Mouse (Mus musculus) ES-E14 (cell line): ENCODE results near the gene Trip10. TPM values are rescaled to one million over a fixed set of nuclear protein-coding genes. Genes with fewer than 3 reads are reported as not detected.

Experiments used
- DNase-seq: peaks from one replicate; pipeline ENCODE4 v3.0.0-alpha.2; 2013; ENCODE audit warnings: low read depth, low spot score
- H3K27ac ChIP-seq: 2 replicates; pipeline ENCODE4 v1.5.1; 2012; ENCODE audit warnings: low read depth, mild to moderate bottlenecking, low read length, moderate library complexity, mixed read lengths; ENCODE audit not compliant: poor library complexity, insufficient read depth, severe bottlenecking
- H3K36me3 ChIP-seq: 2 replicates; pipeline ENCODE4 v1.6.1; 2012; ENCODE audit warnings: mild to moderate bottlenecking, low read length, moderate library complexity, mixed read lengths; ENCODE audit not compliant: control insufficient read depth, poor library complexity, insufficient read depth, severe bottlenecking
- H3K4me1 ChIP-seq, 2 experiments: fragments of 150-350 bp in 1 of 2; sonication (generic) in 1 of 2; 2 replicates each; pipeline ENCODE4 v1.6.1; 2012; ENCODE audit warnings: low read length in 2 of 2, mild to moderate bottlenecking in 1 of 2, mixed read lengths in 1 of 2; ENCODE audit not compliant: control insufficient read depth in 2 of 2, insufficient read depth in 2 of 2, poor library complexity in 1 of 2
- H3K4me3 ChIP-seq, 2 experiments: fragments of 150-350 bp in 1 of 2; sonication (generic) in 1 of 2; 2 replicates each; pipeline ENCODE4 v1.5.1; 2012; ENCODE audit warnings: low read length in 2 of 2, low read depth in 1 of 2, mild to moderate bottlenecking in 1 of 2, mixed read lengths in 1 of 2; ENCODE audit not compliant: insufficient read depth in 1 of 2, poor library complexity in 1 of 2, severe bottlenecking in 1 of 2
- H3K9ac ChIP-seq: 2 replicates; pipeline ENCODE4 v1.6.1; 2012; ENCODE audit warnings: low read depth, mild to moderate bottlenecking, low read length, mixed read lengths; ENCODE audit not compliant: poor library complexity, insufficient read depth, severe bottlenecking
- H3K9me3 ChIP-seq: fragments of 150-350 bp; sonication (generic); 2 replicates; pipeline ENCODE4 v1.6.1; 2012; ENCODE audit warnings: low read depth, mild to moderate bottlenecking, low read length; ENCODE audit not compliant: control insufficient read depth, insufficient read depth
- CHD2 ChIP-seq: IDR thresholded peaks from 2 replicates; pipeline ENCODE4 v1.6.1; 2014; ENCODE audit warnings: mild to moderate bottlenecking, low read depth, low read length, inconsistent platforms
- HCFC1 ChIP-seq: IDR thresholded peaks from 2 replicates; pipeline ENCODE4 v1.6.1; 2012; ENCODE audit warnings: low read length, inconsistent platforms, borderline replicate concordance; ENCODE audit not compliant: insufficient read depth
- MAFK ChIP-seq: IDR thresholded peaks from 2 replicates; pipeline ENCODE4 v1.6.1; 2014; ENCODE audit warnings: mild to moderate bottlenecking, low read depth, low read length, inconsistent platforms; ENCODE audit not compliant: insufficient read depth
- ZC3H11A ChIP-seq: IDR thresholded peaks from 2 replicates; pipeline ENCODE4 v1.6.1; 2012; ENCODE audit warnings: low read depth, mild to moderate bottlenecking, inconsistent platforms, low read length, borderline replicate concordance
- ZNF384 ChIP-seq: IDR thresholded peaks from 2 replicates; pipeline ENCODE4 v1.6.1; 2012; ENCODE audit warnings: low read depth, low read length, inconsistent platforms
- in situ Hi-C, 2 experiments: fragments of 600-800 bp; cut with MboI; formaldehyde crosslinking; loops; one replicate each; pipeline ENCODE4 v1.15.1; 2025; ENCODE audit warnings: low sequenced_read_pairs in 2 of 2, inconsistent platforms in 1 of 2; ENCODE audit not compliant: unreplicated experiment in 2 of 2
- total RNA-seq: library from RNA; depleted of rRNA; stranded (reverse); fragments of 300-350 nt; gene quantifications from 2 replicates; pipeline ENCODE4 v1.2.3, GENCODE M21; 2012; rRNA removed

The Trip10 gene
- 40.6 and 45.5 TPM in 2 replicates for total RNA-seq

DNA sequence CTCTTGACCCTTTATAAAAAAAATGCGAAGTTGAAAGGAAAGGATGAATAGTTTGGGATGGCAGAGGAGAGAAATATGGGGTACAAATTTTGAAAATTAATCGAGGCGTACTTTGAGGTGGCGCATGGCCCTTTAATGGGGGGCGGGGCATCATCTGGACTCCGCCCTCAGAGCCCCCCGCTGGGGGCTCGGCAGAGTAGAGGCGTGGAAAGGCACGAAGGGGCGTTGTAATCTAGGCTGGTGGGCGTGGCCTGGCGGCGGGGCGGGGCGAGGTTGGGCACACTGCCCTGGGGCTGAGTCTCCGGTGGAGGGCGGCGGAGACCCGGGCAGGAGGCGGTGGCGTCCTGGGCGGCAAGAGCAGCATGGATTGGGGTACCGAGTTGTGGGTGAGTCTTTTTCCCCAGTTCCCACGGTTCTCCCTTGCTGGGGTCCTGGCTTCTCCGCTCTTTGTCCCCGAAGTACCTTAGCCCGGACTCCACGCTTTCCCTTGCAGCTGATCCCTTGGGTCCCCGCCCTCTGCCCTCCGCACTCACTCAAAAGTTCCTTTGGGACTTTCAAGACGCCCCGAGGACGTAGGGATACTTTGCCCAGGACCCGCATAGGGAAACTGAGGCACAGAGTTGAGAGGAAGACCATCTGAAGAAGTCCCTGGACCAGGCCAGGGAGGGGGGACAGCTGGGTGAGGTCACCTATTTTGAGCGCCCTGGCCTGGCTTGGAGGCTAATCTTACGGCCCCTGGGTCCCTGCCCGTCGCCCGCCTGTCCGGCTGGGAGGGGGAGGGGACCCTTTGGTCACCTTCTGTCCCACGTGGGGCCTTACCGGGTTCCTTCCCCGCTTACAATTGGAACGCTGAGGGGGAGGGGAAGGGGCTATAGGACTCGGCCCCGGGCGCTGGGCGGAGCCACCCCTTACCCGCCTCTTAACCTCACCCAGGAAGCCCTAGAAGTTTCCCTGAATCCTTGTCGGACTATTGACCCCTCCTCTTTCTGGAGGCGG, at the start of gene Trip10:
Gene Trip10 (plus strand): TSS at position 270 of the 996 bp plus-strand sequence.
- Histone ChIP-seq H3K4me1 (peaks cover 0 to 11% of the 10 kb centered on the region in 2 experiments; a peak in 3 of 4 replicates), H3K36me3 (peaks cover 15% of the 10 kb centered on the region), H3K27ac (peak within 1 kb of the TSS; percentile 76), H3K4me3 (peak within 1 kb of the TSS; percentile 87 to 91), H3K9me3 (no peaks in the 10 kb centered on the region), H3K9ac (peak within 1 kb of the TSS; percentile 89)
- in situ Hi-C loops, result no loop called here
- DNase-seq, result peak; percentile 79
- no peak for TF ChIP-seq ZC3H11A
- no peak for TF ChIP-seq ZNF384
- peak; percentile 40; the same call in 1 of the 2 replicates for TF ChIP-seq HCFC1
- no peak for TF ChIP-seq MAFK

DNA sequence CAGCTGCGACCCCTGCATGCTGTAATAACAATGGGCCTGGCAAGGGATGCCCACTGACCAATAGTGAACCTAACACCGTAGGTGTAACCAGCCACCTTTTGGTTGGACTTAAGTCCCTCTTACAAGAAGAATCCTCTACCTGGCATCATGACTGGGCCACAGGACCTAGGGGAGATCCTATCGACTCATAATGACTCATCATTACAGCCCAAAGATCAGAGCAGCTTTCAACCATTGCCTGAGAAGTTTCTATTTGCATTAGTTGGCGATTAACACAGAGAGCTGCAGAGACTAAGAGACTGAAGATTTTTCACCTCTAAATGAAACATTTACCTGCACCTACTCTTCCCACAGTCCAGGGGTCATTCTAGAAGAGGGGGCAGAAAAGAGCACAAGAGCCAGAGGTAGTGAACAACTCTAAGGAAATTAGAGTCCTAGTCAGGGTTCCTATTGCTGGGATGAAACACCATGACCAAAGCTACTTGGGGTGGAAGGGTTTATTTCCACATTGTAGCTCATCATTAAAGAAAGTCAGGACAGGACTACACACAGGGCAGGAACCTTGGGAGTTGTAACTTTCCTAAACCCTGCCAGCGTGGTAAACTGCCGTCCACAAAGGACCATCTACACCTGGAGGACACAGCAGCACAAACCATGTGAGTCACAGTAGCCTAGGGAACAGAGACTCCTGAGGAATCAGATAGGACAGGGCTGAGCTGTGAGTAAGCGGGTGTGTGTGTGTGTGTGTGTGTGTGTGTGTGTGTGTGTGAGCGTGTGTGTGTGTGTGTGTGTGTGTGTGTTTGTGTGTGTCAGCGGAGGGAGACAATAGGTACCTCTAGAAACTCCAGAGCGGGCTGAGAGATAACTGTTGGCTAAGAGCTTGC, 47.2 kb upstream of the Trip10 start:
- no peaks in the 10 kb centered on the region for H3K36me3 ChIP-seq
- TF ChIP-seq ZNF384, result no peak
- TF ChIP-seq CHD2, result no peak
- TF ChIP-seq MAFK, result no peak
- no peak for TF ChIP-seq HCFC1
- TF ChIP-seq ZC3H11A, result no peak
- H3K4me1 ChIP-seq, result no peaks in the 10 kb centered on the region
- no peak overlapping the region for H3K27ac ChIP-seq
- no peak overlapping the region for H3K9ac ChIP-seq
- DNase-seq, result no peak
- H3K9me3 ChIP-seq, result no peaks in the 10 kb centered on the region
- in situ Hi-C loops, result no loop called here
- no peak overlapping the region for H3K4me3 ChIP-seq

DNA sequence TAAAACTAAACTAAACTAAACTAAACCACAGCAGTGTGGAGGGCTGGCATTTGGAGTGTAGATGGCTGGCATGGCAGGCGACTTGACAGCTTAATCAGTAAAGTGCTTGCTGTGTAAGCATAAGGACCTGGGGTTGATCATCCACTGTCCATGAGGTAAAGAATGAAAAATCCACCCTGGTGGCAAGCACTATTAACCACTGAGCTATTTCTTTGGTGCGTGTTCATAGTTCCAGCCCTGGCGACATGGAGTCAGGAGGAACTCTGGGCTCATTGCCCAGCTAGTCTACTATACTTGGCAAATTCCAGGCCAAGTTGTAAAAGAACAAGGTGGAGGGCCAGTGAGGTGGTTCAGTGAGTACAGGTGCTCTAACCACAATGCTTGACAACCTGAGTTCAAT, 41.3 kb upstream of the Trip10 start:
- peaks cover 0 to 4% of the 10 kb centered on the region in 2 experiments; a peak in 1 of 4 replicates for H3K4me1 ChIP-seq
- no peaks in the 10 kb centered on the region for H3K36me3 ChIP-seq
- no peak overlapping the region for H3K27ac ChIP-seq
- no peak for DNase-seq
- H3K9me3 ChIP-seq, result no peaks in the 10 kb centered on the region
- no peak overlapping the region for H3K9ac ChIP-seq
- in situ Hi-C loops, result no loop called here
- TF ChIP-seq HCFC1, result no peak
- TF ChIP-seq ZC3H11A, result no peak
- TF ChIP-seq CHD2, result no peak
- no peak for TF ChIP-seq MAFK
- TF ChIP-seq ZNF384, result no peak
- no peak overlapping the region for H3K4me3 ChIP-seq

DNA sequence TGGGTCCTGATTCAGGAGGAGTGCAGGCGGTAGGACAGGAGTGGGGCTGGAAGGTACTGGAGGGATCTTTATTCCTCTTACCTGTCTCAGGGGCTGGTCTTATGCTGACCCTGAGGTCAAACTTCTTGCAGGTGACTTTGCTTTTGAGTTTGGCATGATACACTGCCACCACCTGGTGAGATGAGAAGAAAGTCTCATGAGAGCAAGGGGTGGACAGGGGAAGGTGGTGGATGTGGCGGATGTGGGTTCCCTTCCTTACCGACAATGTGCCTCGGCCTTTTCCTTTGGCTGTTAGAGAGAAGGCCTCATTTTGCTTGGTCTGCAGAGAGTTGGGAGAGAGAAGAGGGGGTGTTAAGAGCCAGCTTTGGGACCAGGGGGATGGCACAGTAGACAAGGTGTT, 39.9 kb upstream of the Trip10 start:
- Histone ChIP-seq H3K36me3 (no peaks in the 10 kb centered on the region), H3K27ac (no peak overlapping the region), H3K4me3 (no peak overlapping the region), H3K4me1 (peaks cover 0 to 4% of the 10 kb centered on the region in 2 experiments; a peak in 1 of 4 replicates), H3K9ac (no peak overlapping the region), H3K9me3 (no peaks in the 10 kb centered on the region)
- DNase-seq, result no peak
- no peak for TF ChIP-seq CHD2
- no peak for TF ChIP-seq MAFK
- no peak for TF ChIP-seq HCFC1
- no peak for TF ChIP-seq ZNF384
- no peak for TF ChIP-seq ZC3H11A
- in situ Hi-C loops, result no loop called here
